Mouse (Mus musculus): Measurements from ENCODE around the gene Dnaaf2. TPM values are rescaled to one million over a fixed set of nuclear protein-coding genes. Genes with fewer than 3 reads are reported as not detected.

Dnaaf2 gene
- polyA plus RNA-seq, 1 experiment from 2014 or later, result 10.5 TPM

DNA sequence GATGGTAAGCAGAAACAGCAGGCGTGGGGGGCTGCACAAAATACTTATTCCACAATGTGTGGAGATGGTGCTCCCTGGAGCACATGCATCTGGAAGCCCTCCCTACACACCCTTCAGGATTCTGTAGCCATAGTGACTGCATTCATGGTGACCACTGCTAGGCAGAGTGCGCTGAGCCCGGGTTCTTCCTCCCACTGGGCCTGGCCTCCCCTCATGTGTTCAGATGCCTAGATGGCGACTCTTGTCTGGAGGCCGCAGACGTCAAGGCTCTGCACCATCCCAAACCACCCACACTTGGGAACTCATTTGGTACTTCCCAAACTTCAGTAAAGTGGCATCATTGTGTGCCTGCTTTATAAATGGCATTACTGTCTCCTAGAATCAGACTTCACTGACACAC, 54.8 kb downstream of the Dnaaf2 start:
- Histone ChIP-seq H3K36me3 (ENCODE audit: control insufficient read depth, insufficient read depth, low read length) (no peaks in the 10 kb centered on the region), H3K4me2 (replicated peaks; ENCODE audit: low read depth, low read length) (no peak overlapping the region), H3K9me3 (ENCODE audit: control insufficient read depth, low read length) (no peaks in the 10 kb centered on the region), H3K4me3 (ENCODE audit: low read length) (no peak overlapping the region), H3K27me3 (ENCODE audit: control insufficient read depth, insufficient read depth, low read length) (no peaks in the 10 kb centered on the region), H3K4me1 (ENCODE audit: control insufficient read depth, insufficient read depth, low read length) (no peaks in the 10 kb centered on the region), H3K27ac (ENCODE audit: low read depth, low read length) (no peak overlapping the region), H3K9ac (ENCODE audit: low read depth, low read length) (no peak overlapping the region)
- 82% methylated on average over 6 of the region's 6 CpGs for WGBS
- no peak for ATAC-seq (ENCODE audit: low FRiP score, low TSS enrichment)

DNA sequence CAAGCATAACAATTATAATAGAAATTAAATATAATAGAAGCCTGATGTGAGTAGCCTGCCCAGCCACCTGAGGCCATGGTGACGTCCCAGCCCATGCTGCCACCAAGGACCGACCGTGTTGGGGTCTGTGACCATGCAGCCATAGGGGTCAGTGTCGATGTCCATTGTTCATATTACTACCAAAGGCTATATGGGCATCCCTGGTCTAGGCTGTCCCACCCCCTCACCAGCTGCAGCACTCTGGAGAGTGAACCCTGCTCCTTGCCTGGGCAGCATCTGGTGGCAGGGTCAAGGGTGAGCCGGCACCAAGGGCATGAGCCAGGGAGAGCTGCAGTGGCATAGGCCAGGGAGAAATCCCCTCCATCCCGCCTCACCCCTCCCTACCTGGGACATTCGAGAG, 58.4 kb downstream of the Dnaaf2 start:
- WGBS, result 88% methylated on average over 7 of the region's 7 CpGs
- H3K9me3 ChIP-seq (ENCODE audit: control insufficient read depth, low read length), result no peaks in the 10 kb centered on the region
- H3K4me3 ChIP-seq (ENCODE audit: low read length), result no peak overlapping the region
- no peak overlapping the region for H3K27ac ChIP-seq (ENCODE audit: low read depth, low read length)
- H3K36me3 ChIP-seq (ENCODE audit: control insufficient read depth, insufficient read depth, low read length), result no peaks in the 10 kb centered on the region
- ATAC-seq (ENCODE audit: low FRiP score, low TSS enrichment), result peak; percentile 35; the same call in 1 of the 2 replicates
- no peak overlapping the region for H3K9ac ChIP-seq (ENCODE audit: low read depth, low read length)
- H3K4me1 ChIP-seq (ENCODE audit: control insufficient read depth, insufficient read depth, low read length), result no peaks in the 10 kb centered on the region
- H3K27me3 ChIP-seq (ENCODE audit: control insufficient read depth, insufficient read depth, low read length), result no peaks in the 10 kb centered on the region
- H3K4me2 ChIP-seq (replicated peaks; ENCODE audit: low read depth, low read length), result no peak overlapping the region

- H3K4me2 ChIP-seq (replicated peaks; ENCODE audit: low read depth, low read length), result no peak overlapping the region
- H3K4me3 ChIP-seq (ENCODE audit: low read length), result no peak overlapping the region
- 90% methylated on average over 3 of the region's 3 CpGs for WGBS
- no peaks in the 10 kb centered on the region for H3K36me3 ChIP-seq (ENCODE audit: control insufficient read depth, insufficient read depth, low read length)
- ATAC-seq (ENCODE audit: low FRiP score, low TSS enrichment), result no peak
- H3K4me1 ChIP-seq (ENCODE audit: control insufficient read depth, insufficient read depth, low read length), result no peaks in the 10 kb centered on the region
- no peaks in the 10 kb centered on the region for H3K27me3 ChIP-seq (ENCODE audit: control insufficient read depth, insufficient read depth, low read length)
- no peaks in the 10 kb centered on the region for H3K9me3 ChIP-seq (ENCODE audit: control insufficient read depth, low read length)
- H3K27ac ChIP-seq (ENCODE audit: low read depth, low read length), result no peak overlapping the region
- H3K9ac ChIP-seq (ENCODE audit: low read depth, low read length), result no peak overlapping the region
Observed at GRCm38 (mm10) chr12:69139201-69139600, 59.0 kb downstream of the Dnaaf2 start.

Small RNA genes lying within 50 kb of the gene (microRNA-seq; reads per million reads assigned to microRNA genes)
- not detected for gene Gm47287
- not detected for gene Gm47295

Other genes with a start within 250 kb of the Dnaaf2 start
- gene Rps29, start 39.2 kb downstream of the Dnaaf2 start, polyA plus RNA-seq (2014; fragmentation: Nextera tagmentation; extraction: Ambion mirVana), result 1,793 and 2,428 TPM in 2 replicates
- gene Lrr1, start 29.6 kb downstream of the Dnaaf2 start, polyA plus RNA-seq (2014; fragmentation: Nextera tagmentation; extraction: Ambion mirVana), result 26.3 and 33.0 TPM in 2 replicates
- gene Rpl36al, start 14.3 kb downstream of the Dnaaf2 start, polyA plus RNA-seq (2014; fragmentation: Nextera tagmentation; extraction: Ambion mirVana), result 642 and 884 TPM in 2 replicates
- 44.1 and 56.4 TPM in 2 replicates for gene Mgat2, start 14.3 kb downstream of the Dnaaf2 start, polyA plus RNA-seq (2014; fragmentation: Nextera tagmentation; extraction: Ambion mirVana)
- 33.4 and 37.1 TPM in 2 replicates for gene Gm49383, start 1.3 kb downstream of the Dnaaf2 start, polyA plus RNA-seq (2014; fragmentation: Nextera tagmentation; extraction: Ambion mirVana)
- gene Gm49384, start 5.8 kb upstream of the Dnaaf2 start, polyA plus RNA-seq (2014; fragmentation: Nextera tagmentation; extraction: Ambion mirVana), result 29.8 and 35.0 TPM in 2 replicates
- 32.1 and 39.0 TPM in 2 replicates for gene Pole2, start 29.8 kb upstream of the Dnaaf2 start, polyA plus RNA-seq (2014; fragmentation: Nextera tagmentation; extraction: Ambion mirVana)
- gene Klhdc1, start 42.7 kb upstream of the Dnaaf2 start, polyA plus RNA-seq (2014; fragmentation: Nextera tagmentation; extraction: Ambion mirVana), result 4.6 and 5.7 TPM in 2 replicates
- gene Klhdc2, start 98.3 kb upstream of the Dnaaf2 start, polyA plus RNA-seq (2014; fragmentation: Nextera tagmentation; extraction: Ambion mirVana), result 161 and 174 TPM in 2 replicates
- 91.4 and 92.5 TPM in 2 replicates for gene Nemf, start 158.7 kb upstream of the Dnaaf2 start, polyA plus RNA-seq (2014; fragmentation: Nextera tagmentation; extraction: Ambion mirVana)
- gene Arf6, start 173.7 kb upstream of the Dnaaf2 start, polyA plus RNA-seq (2014; fragmentation: Nextera tagmentation; extraction: Ambion mirVana), result 59.7 and 75.0 TPM in 2 replicates
- 1.3 and 2.9 TPM in 2 replicates for gene Gm9887, start 174.0 kb upstream of the Dnaaf2 start, polyA plus RNA-seq (2014; fragmentation: Nextera tagmentation; extraction: Ambion mirVana)

Measured in kidney, embryonic 14.5 days (tissue).